Mouse (Mus musculus) ES-Bruce4 (cell line): Measurements from ENCODE around the gene Trim6.

Experiments
- CTCF ChIP-seq: IDR thresholded peaks from one replicate; pipeline ENCODE4 v1.8.1; 2011; ENCODE audit warnings: low read depth, low read length
- EP300 ChIP-seq: IDR thresholded peaks from 2 replicates; pipeline ENCODE4 v1.6.1; 2011; ENCODE audit warnings: low read depth, low read length; ENCODE audit not compliant: insufficient read depth
- POLR2A ChIP-seq: IDR thresholded peaks from one replicate; pipeline ENCODE4 v1.8.1; 2011; ENCODE audit warnings: low read length; ENCODE audit not compliant: insufficient read depth

- TF ChIP-seq CTCF: peak; percentile 99
- TF ChIP-seq POLR2A: no peak
- 0 out of 2 replicates have a peak, but pooled peaks have one; percentile 33 for TF ChIP-seq EP300
Measured at GRCm38 (mm10) chr7:104199822-104200221, 18.8 kb upstream of the Trim6 start.
